Mouse (Mus musculus) stomach, postnatal 0 days (tissue): ENCODE measurements at regions not wholly inside any gene's neighbourhood (a gene's known extent, or its start where the extent isn't known, plus 50 kb on each side); places are given as distances from the start of the nearest gene placed in this dataset.

Experiments used
- CTCF ChIP-seq: IDR thresholded peaks from 2 replicates; pipeline ENCODE4 v1.5.1; 2016; ENCODE audit warnings: antibody characterized with exemption, low read depth, mild to moderate bottlenecking, moderate library complexity
- EP300 ChIP-seq: optimal IDR thresholded peaks from 2 replicates; pipeline ENCODE3; 2016; ENCODE audit warnings: antibody characterized with exemption

GRCm38 (mm10) chr7:79210376-79211215 is 61.7 kb upstream of the Mfge8 start:
- no peak for TF ChIP-seq EP300
- peak; percentile 47 for TF ChIP-seq CTCF
